Mouse (Mus musculus) kidney, adult 2 months (tissue): ENCODE data around the gene Rangrf. TPM values are rescaled to one million over a fixed set of nuclear protein-coding genes. Genes with fewer than 3 reads are reported as not detected.
"Not testable (repeated sequence)": the region's sequence is repeated elsewhere in the genome, so short reads cannot be mapped to it uniquely, and the experiment has no call there.

Source experiments
- DNase-seq: peaks from one replicate; pipeline ENCODE4 v3.0.0; 2021
- H3K27ac ChIP-seq: fragments of 200-500 bp; 2 replicates; pipeline ENCODE4 v1.5.1; 2012; ENCODE audit warnings: low read depth, low read length, control low read depth, inconsistent platforms; ENCODE audit not compliant: insufficient read depth
- H3K27me3 ChIP-seq: fragments of 200-500 bp; replicated peaks from 2 replicates; pipeline ENCODE4 v1.6.1; 2012; ENCODE audit warnings: mild to moderate bottlenecking, moderate library complexity, low read length, inconsistent platforms; ENCODE audit not compliant: control insufficient read depth, insufficient read depth
- H3K36me3 ChIP-seq: fragments of 200-500 bp; 2 replicates; pipeline ENCODE4 v1.6.1; 2012; ENCODE audit warnings: mild to moderate bottlenecking, moderate library complexity, low read length, inconsistent platforms; ENCODE audit not compliant: control insufficient read depth, insufficient read depth
- H3K4me1 ChIP-seq: fragments of 200-500 bp; 2 replicates; pipeline ENCODE4 v1.6.1; 2011; ENCODE audit warnings: low read length; ENCODE audit not compliant: control insufficient read depth, insufficient read depth
- H3K4me3 ChIP-seq: fragments of 200-500 bp; 2 replicates; pipeline ENCODE4 v1.5.1; 2011; ENCODE audit warnings: mild to moderate bottlenecking, low read depth, low read length, control low read depth; ENCODE audit not compliant: insufficient read depth
- CTCF ChIP-seq: fragments of 200-500 bp; conservative IDR thresholded peaks from 2 replicates; pipeline ENCODE4 v1.5.1; 2011; ENCODE audit warnings: low read depth, mild to moderate bottlenecking, control low read depth, low read length, moderate library complexity, mixed read lengths; ENCODE audit not compliant: insufficient read depth, insufficient read length
- POLR2A ChIP-seq: fragments of 200-500 bp; IDR thresholded peaks from one replicate; pipeline ENCODE4 v1.6.1; 2011; ENCODE audit warnings: low read depth, low read length, control low read depth
- WGBS: fragments of 180-500 bp; shearing (Covaris S2); methylation state at CpG from one replicate; pipeline ENCODE4 v1.1.7; 2018; 5-methylcytosine and 5-hydroxymethylcytosine counted together
- polyA plus RNA-seq: library from polyadenylated mRNA; depleted of rRNA; stranded (reverse); fragments of >200 nt; gene quantifications from 2 replicates; pipeline ENCODE4 v1.2.3, GENCODE M21; 2012

Rangrf gene
- polyA plus RNA-seq, 1 experiment, result 43.0 TPM

- WGBS, result 88% methylated on average over 15 of the region's 15 CpGs
- no peak for DNase-seq
- TF ChIP-seq POLR2A, result no peak
- no peak for TF ChIP-seq CTCF
- Histone ChIP-seq H3K27ac (no peak overlapping the region), H3K36me3 (no peaks in the 10 kb centered on the region), H3K4me1 (peaks cover 3% of the 10 kb centered on the region; the same call in 1 of the 2 replicates), H3K4me3 (no peak overlapping the region), H3K27me3 (no peaks in the 10 kb centered on the region)
Measured at GRCm38 (mm10) chr11:69010400-69011323, 35.7 kb upstream of the Rangrf start.

DNA sequence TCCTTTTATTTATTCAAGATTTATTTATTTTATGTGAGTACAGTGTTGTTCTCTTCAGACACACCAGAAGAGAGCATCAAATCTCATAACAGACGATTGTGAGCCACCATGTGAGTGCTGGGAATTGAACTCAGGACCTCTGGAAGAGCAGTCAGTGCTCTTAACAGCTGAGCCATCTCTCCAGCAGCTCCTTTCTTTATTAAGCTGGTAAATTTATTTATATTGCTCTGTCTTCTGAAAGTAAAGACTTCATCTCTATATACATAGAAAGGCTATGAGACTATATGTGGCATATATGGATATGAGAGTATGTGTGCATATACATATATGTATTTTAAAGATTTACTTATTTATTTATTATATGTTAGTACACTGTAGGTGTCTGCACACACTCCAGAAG, 34.5 kb upstream of the Rangrf start:
- H3K4me1 ChIP-seq, result peaks cover 3% of the 10 kb centered on the region; the same call in 1 of the 2 replicates
- H3K27me3 ChIP-seq, result no peaks in the 10 kb centered on the region
- no peak for DNase-seq
- H3K4me3 ChIP-seq, result no peak overlapping the region
- H3K27ac ChIP-seq, result no peak overlapping the region
- TF ChIP-seq CTCF (no peak), POLR2A (no peak)
- H3K36me3 ChIP-seq, result no peaks in the 10 kb centered on the region
- WGBS, result 87% methylated on average over 1 of the region's 1 CpGs

DNA sequence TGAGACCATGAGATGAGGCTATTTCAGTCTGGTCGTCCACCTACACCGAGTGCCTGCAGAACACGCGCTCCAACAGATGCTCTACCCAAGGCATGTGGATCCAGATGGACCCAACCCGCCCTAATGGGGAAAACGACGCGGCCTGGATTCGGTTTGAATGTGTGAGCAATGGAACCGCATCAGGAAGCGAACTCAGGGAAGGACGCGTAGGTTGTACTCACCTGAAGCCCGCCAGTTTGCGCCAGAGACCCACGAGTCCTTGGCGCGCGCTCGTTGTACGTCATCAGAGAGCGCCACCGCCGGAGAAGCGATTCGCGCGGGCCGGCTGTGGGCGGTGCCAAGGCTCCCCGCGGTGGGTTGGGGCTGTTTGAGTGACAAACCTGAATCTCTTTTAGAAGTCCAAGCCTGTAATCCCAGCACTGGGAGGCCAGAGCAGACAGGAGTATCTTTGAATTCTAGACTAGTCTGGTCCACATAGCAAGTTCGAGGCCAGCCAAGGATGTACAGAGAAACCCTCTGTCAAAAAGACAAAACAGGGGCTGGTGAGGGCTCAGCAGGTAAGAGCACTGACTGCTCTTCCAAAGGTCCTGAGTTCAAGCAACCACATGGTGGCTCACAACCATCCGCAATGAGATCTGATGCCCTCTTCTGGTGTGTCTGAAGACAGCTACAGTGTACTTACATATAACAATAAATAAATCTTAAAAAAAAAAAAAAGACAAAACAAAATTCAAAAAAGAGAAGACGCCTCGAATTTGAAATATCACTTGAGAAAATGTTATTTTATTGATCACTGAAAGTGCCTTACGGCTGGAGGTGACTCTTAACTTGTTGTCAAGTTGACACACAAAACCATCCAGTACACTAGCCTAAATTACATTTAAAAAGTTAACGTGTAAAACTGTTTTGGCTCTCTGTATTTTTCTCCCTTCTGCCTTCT, 33.5 kb upstream of the Rangrf start, which contains the start of gene Pfas:
TSS of gene Pfas (minus strand) at position 279 of the 940 bp plus-strand sequence.
- no peaks in the 10 kb centered on the region for H3K27me3 ChIP-seq
- peak within 1 kb of the TSS; percentile 64 for H3K4me3 ChIP-seq
- H3K27ac ChIP-seq, result no peak within 1 kb of the TSS
- 10% methylated on average over 38 of the region's 38 CpGs for WGBS
- peaks cover 3% of the 10 kb centered on the region; the same call in 1 of the 2 replicates for H3K4me1 ChIP-seq
- no peaks in the 10 kb centered on the region for H3K36me3 ChIP-seq
- TF ChIP-seq POLR2A (no peak), CTCF (no peak)
- peak; percentile 91 for DNase-seq

DNA sequence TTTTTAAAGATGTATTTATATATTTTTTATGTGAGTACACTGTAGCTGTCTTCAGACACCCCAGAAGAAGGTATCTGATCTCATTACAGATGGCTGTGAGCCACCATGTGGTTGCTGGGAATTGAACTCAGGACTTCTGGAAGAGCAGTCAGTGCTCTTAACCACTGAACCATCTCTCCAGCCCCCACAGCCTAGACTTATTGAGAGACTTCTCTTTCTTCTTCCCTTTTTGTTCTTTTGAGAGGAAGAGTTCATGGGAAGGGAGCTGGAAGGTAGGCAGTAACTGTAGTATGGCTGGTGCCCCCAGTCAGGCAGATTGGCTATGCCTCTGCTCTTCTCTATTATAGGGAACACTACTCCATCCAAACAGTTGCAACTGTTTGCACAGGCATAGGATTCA, 31.6 kb upstream of the Rangrf start:
- not testable (repeated sequence) for H3K27me3 ChIP-seq, H3K4me3 ChIP-seq, H3K36me3 ChIP-seq, H3K4me1 ChIP-seq, H3K27ac ChIP-seq, DNase-seq

DNA sequence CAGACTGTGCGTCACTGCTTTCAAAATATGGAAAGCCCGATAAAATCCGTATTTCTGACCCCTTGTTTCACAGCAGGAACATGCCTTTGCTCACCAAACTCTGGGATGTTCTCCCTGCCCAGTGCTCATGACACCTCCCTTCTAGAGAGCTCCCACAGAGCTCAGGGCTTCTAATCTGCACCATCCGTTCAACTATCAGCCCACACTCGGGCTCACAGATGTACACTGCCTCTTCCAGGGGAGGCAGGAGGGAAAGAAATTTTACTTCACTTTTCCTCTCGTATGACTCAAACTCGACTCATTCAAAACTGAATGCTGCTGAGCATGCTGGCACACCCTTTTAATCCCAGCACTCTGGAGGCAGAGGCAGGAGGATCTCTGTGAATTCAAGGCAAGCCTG, 30.2 kb upstream of the Rangrf start:
- H3K27me3 ChIP-seq, result no peaks in the 10 kb centered on the region
- H3K4me1 ChIP-seq, result no peaks in the 10 kb centered on the region
- H3K4me3 ChIP-seq, result no peak overlapping the region
- H3K27ac ChIP-seq, result no peak overlapping the region
- TF ChIP-seq POLR2A (no peak), CTCF (no peak)
- DNase-seq, result no peak
- 86% methylated on average over 7 of the region's 7 CpGs for WGBS
- H3K36me3 ChIP-seq, result peaks cover 2% of the 10 kb centered on the region

- WGBS, result 40% methylated on average over 4 of the region's 4 CpGs
Measured at GRCm38 (mm10) chr11:69003592-69003991, 28.6 kb upstream of the Rangrf start.

DNA sequence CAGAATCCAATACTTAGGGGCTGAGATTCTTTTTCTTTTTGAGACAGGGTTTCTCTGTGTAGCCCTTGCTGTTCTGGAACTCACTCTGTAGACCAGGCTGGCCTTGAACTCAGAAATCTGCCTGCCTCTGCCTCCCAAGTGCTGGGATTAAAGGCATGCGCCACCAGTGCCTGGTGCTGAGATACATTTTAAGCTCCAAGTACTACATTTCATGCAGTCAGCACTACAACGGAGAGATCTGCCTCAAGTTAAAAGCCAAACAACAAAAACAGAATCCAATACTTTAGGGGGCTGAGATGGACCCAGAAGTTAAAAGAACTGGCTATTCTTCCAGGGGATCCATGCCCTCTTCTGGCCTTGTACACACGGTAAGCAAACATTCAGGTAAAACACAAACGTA, 27.8 kb upstream of the Rangrf start:
- H3K27me3 ChIP-seq, H3K36me3 ChIP-seq, H3K27ac ChIP-seq, H3K4me3 ChIP-seq, DNase-seq, H3K4me1 ChIP-seq: not testable (repeated sequence)
- 93% methylated on average over 4 of the region's 4 CpGs for WGBS

More at GRCm38 (mm10) chr11:69003592-69003991, 28.6 kb upstream of the Rangrf start:
- no peaks in the 10 kb centered on the region for H3K27me3 ChIP-seq
- 0 out of 2 replicates have a peak, but pooled peaks have one; percentile 33 for TF ChIP-seq CTCF
- no peak for TF ChIP-seq POLR2A
- no peak overlapping the region for H3K27ac ChIP-seq
- H3K36me3 ChIP-seq, result peaks cover 2% of the 10 kb centered on the region
- peak; percentile 39 for DNase-seq
- no peak overlapping the region for H3K4me3 ChIP-seq
- no peaks in the 10 kb centered on the region for H3K4me1 ChIP-seq
